Mouse (Mus musculus) stomach, embryonic 15.5 days (tissue): Measurements from ENCODE around the gene Rnf224. TPM values are rescaled to one million over a fixed set of nuclear protein-coding genes. Genes with fewer than 3 reads are reported as not detected.
"Not testable (repeated sequence)": the region's sequence is repeated elsewhere in the genome, so short reads cannot be mapped to it uniquely, and the experiment has no call there.

Source experiments
- ATAC-seq: fragments of 200-750 bp; cut with Nextera tagmentation; 2 replicates; pipeline ENCODE4 v1.8.0; 2017; ENCODE audit warnings: low read depth, moderate number of reproducible peaks, moderate TSS enrichment; ENCODE audit not compliant: insufficient read depth, low FRiP score
- H3K27ac ChIP-seq: fragments of 300-500 bp; sonication (generic); 2 replicates; pipeline ENCODE4 v1.5.1; 2015; ENCODE audit warnings: mild to moderate bottlenecking, inconsistent platforms
- H3K27me3 ChIP-seq: fragments of 300-500 bp; sonication (generic); replicated peaks from 2 replicates; pipeline ENCODE4 v1.6.1; 2015; ENCODE audit warnings: inconsistent platforms
- H3K36me3 ChIP-seq: fragments of 300-500 bp; sonication (generic); 2 replicates; pipeline ENCODE4 v1.6.1; 2015; ENCODE audit warnings: inconsistent platforms
- H3K4me1 ChIP-seq: fragments of 300-500 bp; sonication (generic); 2 replicates; pipeline ENCODE4 v1.6.1; 2015; ENCODE audit warnings: inconsistent platforms
- H3K4me2 ChIP-seq: fragments of 300-500 bp; sonication (generic); 2 replicates; pipeline ENCODE4 v1.6.1; 2015; ENCODE audit warnings: mild to moderate bottlenecking, inconsistent platforms
- H3K4me3 ChIP-seq: fragments of 300-500 bp; sonication (generic); replicated peaks from 2 replicates; pipeline ENCODE4 v1.5.1; 2015; ENCODE audit warnings: inconsistent platforms
- H3K9ac ChIP-seq: fragments of 300-500 bp; sonication (generic); 2 replicates; pipeline ENCODE4 v1.6.1; 2015; ENCODE audit warnings: inconsistent platforms
- H3K9me3 ChIP-seq: fragments of 300-500 bp; sonication (generic); 2 replicates; pipeline ENCODE4 v1.6.1; 2016; ENCODE audit warnings: inconsistent platforms
- WGBS: fragments of 180-500 bp; shearing (Covaris S2); methylation state at CpG from one replicate; pipeline ENCODE4 v1.1.7; 2015; 5-methylcytosine and 5-hydroxymethylcytosine counted together
- polyA plus RNA-seq: library from polyadenylated mRNA; unstranded; fragments of >200 nt; fragmentation: Nextera tagmentation; extraction: Ambion mirVana; gene quantifications from 2 replicates; pipeline ENCODE4 v1.2.1, GENCODE M21; 2015

Gene Rnf224
- polyA plus RNA-seq, 1 experiment from 2014 or later, result 0.13 TPM

- Histone ChIP-seq H3K27me3 (peaks cover 5% of the 10 kb centered on the region; the same call in 1 of the 2 replicates), H3K4me3 (peak overlapping the region; percentile 74; the same call in 1 of the 2 replicates), H3K9me3 (no peaks in the 10 kb centered on the region), H3K36me3 (peaks cover 17% of the 10 kb centered on the region; the same call in 1 of the 2 replicates), H3K27ac (peak overlapping the region; percentile 86), H3K9ac (no peak overlapping the region), H3K4me1 (peaks cover 50% of the 10 kb centered on the region), H3K4me2 (peak overlapping the region; percentile 84)
- no peak for ATAC-seq
- WGBS, result 54% methylated on average over 6 of the region's 6 CpGs
Measured at GRCm38 (mm10) chr2:25265897-25266656, 29.5 kb upstream of the Rnf224 start.

- Histone ChIP-seq H3K36me3 (peaks cover 9% of the 10 kb centered on the region; the same call in 1 of the 2 replicates), H3K4me2 (peak overlapping the region; percentile 84), H3K4me3 (peak overlapping the region; percentile 74), H3K27me3 (peaks cover 5% of the 10 kb centered on the region; the same call in 1 of the 2 replicates), H3K4me1 (peaks cover 41% of the 10 kb centered on the region), H3K27ac (no peak overlapping the region), H3K9ac (no peak overlapping the region), H3K9me3 (no peaks in the 10 kb centered on the region)
- 78% methylated on average over 3 of the region's 3 CpGs for WGBS
- no peak for ATAC-seq
Measured at GRCm38 (mm10) chr2:25264851-25265250, 28.3 kb upstream of the Rnf224 start.

DNA sequence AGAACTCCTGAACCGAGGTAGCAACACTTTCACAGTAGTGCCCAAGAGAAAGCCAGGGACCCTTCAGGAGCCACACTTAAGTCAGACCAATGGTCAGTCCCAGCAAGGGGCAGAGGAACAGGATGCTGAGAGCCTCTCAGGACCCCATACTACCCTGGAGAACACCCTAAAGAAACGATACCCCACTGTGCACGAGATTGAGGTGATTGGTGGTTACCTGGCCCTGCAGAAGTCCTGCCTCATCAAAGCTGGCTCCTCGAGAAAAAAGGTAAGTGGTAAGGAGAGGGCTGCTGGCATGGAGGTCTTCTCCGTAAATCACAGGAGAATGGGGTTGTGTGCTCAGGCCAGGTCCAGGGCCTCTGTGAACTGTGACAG, 27.7 kb upstream of the Rnf224 start:
- H3K36me3 ChIP-seq, result peaks cover 4% of the 10 kb centered on the region; the same call in 1 of the 2 replicates
- H3K27me3 ChIP-seq, result peaks cover 5% of the 10 kb centered on the region; the same call in 1 of the 2 replicates
- no peak overlapping the region for H3K27ac ChIP-seq
- H3K4me1 ChIP-seq, result peaks cover 41% of the 10 kb centered on the region
- no peak for ATAC-seq
- 76% methylated on average over 5 of the region's 5 CpGs for WGBS
- H3K4me3 ChIP-seq, result peak overlapping the region; percentile 74
- H3K9ac ChIP-seq, result no peak overlapping the region
- H3K4me2 ChIP-seq, result peak overlapping the region; percentile 84
- no peaks in the 10 kb centered on the region for H3K9me3 ChIP-seq

- no peaks in the 10 kb centered on the region for H3K9me3 ChIP-seq
- peaks cover 5% of the 10 kb centered on the region; the same call in 1 of the 2 replicates for H3K27me3 ChIP-seq
- peaks cover 41% of the 10 kb centered on the region for H3K4me1 ChIP-seq
- H3K4me2 ChIP-seq, result peak overlapping the region; percentile 84
- 24% methylated on average over 12 of the region's 12 CpGs for WGBS
- no peaks in the 10 kb centered on the region for H3K36me3 ChIP-seq
- H3K27ac ChIP-seq, result no peak overlapping the region
- peak overlapping the region; percentile 27; the same call in 1 of the 2 replicates for H3K9ac ChIP-seq
- no peak for ATAC-seq
- H3K4me3 ChIP-seq, result peak overlapping the region; percentile 74
Measured at GRCm38 (mm10) chr2:25263623-25264285, 27.2 kb upstream of the Rnf224 start.

GRCm38 (mm10) chr2:25262795-25263622, 26.4 kb upstream of the Rnf224 start:
- H3K4me2 ChIP-seq, result peak overlapping the region; percentile 84
- H3K27me3 ChIP-seq, result peaks cover 5% of the 10 kb centered on the region; the same call in 1 of the 2 replicates
- ATAC-seq, result peak; percentile 2; the same call in 1 of the 2 replicates
- H3K9ac ChIP-seq, result peak overlapping the region; percentile 27; the same call in 1 of the 2 replicates
- H3K27ac ChIP-seq, result peak overlapping the region; percentile 48
- WGBS, result under 1% methylated on average over 82 of the region's 82 CpGs
- no peaks in the 10 kb centered on the region for H3K9me3 ChIP-seq
- H3K4me3 ChIP-seq, result peak overlapping the region; percentile 74
- H3K4me1 ChIP-seq, result peaks cover 41% of the 10 kb centered on the region
- no peaks in the 10 kb centered on the region for H3K36me3 ChIP-seq

DNA sequence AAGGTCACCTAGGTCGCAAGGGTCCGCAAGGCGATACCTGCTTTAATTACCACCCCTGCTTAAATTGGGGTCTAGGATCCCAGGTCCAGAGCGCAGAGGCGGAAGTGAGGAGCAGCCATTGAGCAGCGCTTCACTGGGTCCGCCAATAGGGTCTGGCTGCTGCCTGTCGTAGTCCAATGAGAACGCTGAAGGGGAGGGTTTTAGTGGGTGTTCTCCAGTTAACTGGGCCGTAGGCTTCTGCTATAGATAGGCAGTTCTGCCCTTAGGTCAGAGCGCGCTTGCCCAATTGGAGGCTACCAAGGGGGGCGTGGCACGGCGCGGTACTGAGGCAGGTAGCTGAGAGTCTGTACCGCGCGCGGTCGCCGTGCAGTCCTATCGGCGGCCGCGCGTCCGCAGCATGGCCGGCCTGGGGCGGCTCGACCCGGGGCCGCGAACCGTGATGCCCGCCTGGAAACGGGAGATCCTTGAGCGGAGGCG, 25.7 kb upstream of the Rnf224 start, which contains the start of gene Tprn:
TSS of gene Tprn (plus strand) at position 328 of the 477 bp plus-strand sequence.
- Histone ChIP-seq H3K9me3 (no peaks in the 10 kb centered on the region), H3K4me2 (peak within 1 kb of the TSS; percentile 84), H3K9ac (peak within 1 kb of the TSS; percentile 27; the same call in 1 of the 2 replicates), H3K4me1 (peaks cover 37% of the 10 kb centered on the region), H3K36me3 (no peaks in the 10 kb centered on the region), H3K4me3 (peak within 1 kb of the TSS; percentile 74), H3K27me3 (peaks cover 5% of the 10 kb centered on the region; the same call in 1 of the 2 replicates), H3K27ac (peak within 1 kb of the TSS; percentile 77)
- peak; percentile 98 for ATAC-seq
- WGBS, result under 1% methylated on average over 39 of the region's 39 CpGs

DNA sequence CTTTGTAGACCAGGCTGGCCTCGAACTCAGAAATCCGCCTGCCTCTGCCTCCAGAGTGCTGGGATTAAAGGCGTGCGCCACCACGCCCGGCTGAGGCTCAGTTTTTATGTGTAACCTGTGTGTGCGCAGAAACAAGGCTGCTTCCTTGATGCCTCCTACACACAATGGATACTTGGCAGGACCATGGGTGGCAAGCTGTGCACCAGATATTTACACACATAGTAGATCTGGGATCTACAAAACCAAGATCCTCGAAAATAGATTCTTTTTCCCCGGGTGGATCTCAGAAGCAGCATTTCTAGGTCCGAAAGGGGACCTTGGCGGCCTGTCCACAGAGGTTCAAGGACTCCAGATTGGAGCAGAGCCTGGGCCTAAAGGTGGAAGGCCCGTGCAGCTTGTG, 25.3 kb upstream of the Rnf224 start:
- H3K36me3 ChIP-seq, result no peaks in the 10 kb centered on the region
- ATAC-seq, result no peak
- 51% methylated on average over 12 of the region's 12 CpGs for WGBS
- H3K27ac ChIP-seq, result peak overlapping the region; percentile 77
- no peak overlapping the region for H3K9ac ChIP-seq
- H3K4me2 ChIP-seq, result peak overlapping the region; percentile 84
- no peaks in the 10 kb centered on the region for H3K9me3 ChIP-seq
- peak overlapping the region; percentile 74 for H3K4me3 ChIP-seq
- peaks cover 33% of the 10 kb centered on the region for H3K4me1 ChIP-seq
- H3K27me3 ChIP-seq, result peaks cover 5% of the 10 kb centered on the region; the same call in 1 of the 2 replicates

DNA sequence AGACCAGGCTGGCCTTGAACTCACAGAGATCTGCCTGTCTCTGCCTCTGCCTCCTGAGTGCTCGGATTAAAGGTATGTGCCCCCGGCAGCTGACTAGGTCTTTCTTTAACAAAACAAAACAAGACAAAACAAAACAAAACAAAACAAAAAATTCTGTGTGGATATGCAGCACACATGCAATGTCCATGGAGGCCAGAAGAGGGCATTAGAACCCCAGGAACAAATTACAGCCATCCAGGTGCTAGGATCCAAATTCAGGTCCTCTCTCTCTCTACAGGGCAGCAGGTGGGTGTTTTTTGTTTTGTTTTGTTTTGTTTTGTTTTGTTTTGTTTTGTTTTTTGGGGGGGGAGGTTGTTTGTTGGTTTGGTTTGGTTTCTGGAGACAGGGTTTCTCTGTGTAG, 22.3 kb upstream of the Rnf224 start:
- 50% methylated on average over 2 of the region's 2 CpGs for WGBS
- peaks cover 22% of the 10 kb centered on the region for H3K4me1 ChIP-seq
- no peak for ATAC-seq
- no peak overlapping the region for H3K4me2 ChIP-seq
- H3K27me3 ChIP-seq, result peaks cover 4% of the 10 kb centered on the region; the same call in 1 of the 2 replicates
- no peak overlapping the region for H3K27ac ChIP-seq
- H3K36me3 ChIP-seq, result no peaks in the 10 kb centered on the region
- H3K9me3 ChIP-seq, result no peaks in the 10 kb centered on the region
- no peak overlapping the region for H3K4me3 ChIP-seq
- no peak overlapping the region for H3K9ac ChIP-seq

- not testable (repeated sequence) for H3K27ac ChIP-seq, H3K4me2 ChIP-seq, H3K9me3 ChIP-seq, H3K4me3 ChIP-seq, ATAC-seq, H3K9ac ChIP-seq, H3K27me3 ChIP-seq, H3K36me3 ChIP-seq
- 86% methylated on average over 5 of the region's 5 CpGs for WGBS
- H3K4me1 ChIP-seq, result peaks cover 14% of the 10 kb centered on the region
Measured at GRCm38 (mm10) chr2:25257250-25257649, 20.7 kb upstream of the Rnf224 start.

- H3K4me2 ChIP-seq, result peak overlapping the region; percentile 96
- not testable (repeated sequence) for ATAC-seq, H3K36me3 ChIP-seq, H3K9me3 ChIP-seq, H3K27me3 ChIP-seq, H3K27ac ChIP-seq
- 57% methylated on average over 12 of the region's 12 CpGs for WGBS
- H3K9ac ChIP-seq, result 0 out of 2 replicates have a peak overlapping the region, but pooled peaks have one; percentile 86
- H3K4me3 ChIP-seq, result peak overlapping the region; percentile 92
- H3K4me1 ChIP-seq, result peaks cover 14% of the 10 kb centered on the region
Measured at GRCm38 (mm10) chr2:25256443-25257109, 20.0 kb upstream of the Rnf224 start.
